Mouse (Mus musculus) mature B cell (primary cell): Measurements from ENCODE around the gene Foxl1.

Source experiments
- in situ Hi-C: fragments of 300-500 bp; cut with MboI; formaldehyde crosslinking; loops from 2 replicates; pipeline ENCODE4 v1.14.3; 2019

The Foxl1 gene

DNA sequence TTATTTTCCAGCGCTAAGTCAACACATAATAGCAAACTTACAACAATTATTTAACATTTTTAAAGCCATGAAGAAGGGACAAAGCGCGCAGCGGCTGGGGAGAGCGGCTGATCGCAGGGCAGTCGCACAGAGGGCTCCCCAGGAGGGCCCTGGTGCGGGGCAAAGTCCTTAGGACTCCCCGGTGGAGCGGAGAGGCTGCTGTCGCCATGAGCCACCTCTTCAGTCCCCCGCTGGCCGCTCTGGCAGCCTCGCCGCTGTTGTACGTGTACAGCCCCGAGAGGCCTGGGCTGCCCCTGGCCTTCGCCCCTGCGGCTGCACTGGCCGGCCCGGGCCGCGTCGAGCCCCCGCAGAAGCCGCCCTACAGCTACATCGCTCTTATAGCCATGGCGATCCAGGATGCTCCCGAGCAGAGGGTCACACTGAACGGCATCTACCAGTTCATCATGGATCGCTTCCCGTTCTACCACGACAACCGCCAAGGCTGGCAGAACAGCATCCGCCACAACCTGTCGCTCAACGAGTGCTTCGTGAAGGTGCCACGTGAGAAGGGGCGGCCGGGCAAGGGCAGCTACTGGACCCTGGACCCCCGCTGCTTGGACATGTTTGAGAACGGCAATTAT is at the start of gene Foxl1:
Foxl1 (plus strand) TSS at position 185 of the 620 bp plus-strand sequence.
- in situ Hi-C loops = no loop called here

DNA sequence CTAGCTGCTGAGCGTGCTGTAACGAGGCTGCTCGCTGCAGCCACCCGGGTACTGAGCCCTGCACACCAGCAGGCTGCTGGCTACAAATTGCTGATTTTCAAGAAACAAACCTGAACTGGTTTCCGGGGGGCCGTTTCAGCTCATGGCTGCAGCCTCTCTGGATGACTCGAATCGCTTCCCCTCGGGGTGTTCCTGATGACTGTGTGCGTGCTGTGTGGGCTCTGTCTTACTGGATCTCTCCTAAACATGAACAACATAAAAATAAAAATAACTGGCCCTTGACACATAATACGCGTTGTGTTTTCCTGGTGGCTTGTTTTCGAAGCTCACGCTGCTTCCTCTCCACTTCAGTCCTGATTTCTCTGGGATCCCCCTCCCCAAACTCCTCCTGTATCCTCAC is 49.0 kb upstream of the Foxl1 start:
- in situ Hi-C loops = loop anchor here (25.0 kb wide), 1 partner anchor 441 kb away; the partner anchor contains the start of gene 1190005I06Rik

- in situ Hi-C loops = loop anchor here (25.0 kb wide), 1 partner anchor 442 kb away; the partner anchor contains the start of gene 1190005I06Rik
Measured at GRCm38 (mm10) chr8:121079201-121079600, 48.5 kb upstream of the Foxl1 start.

GRCm38 (mm10) chr8:121079944-121080343 is 47.8 kb upstream of the Foxl1 start:
- in situ Hi-C loops = loop anchor here (25.0 kb wide), 1 partner anchor 443 kb away; the partner anchor contains the start of gene 1190005I06Rik

- in situ Hi-C loops = loop anchor here (25.0 kb wide), 1 partner anchor 443 kb away; the partner anchor contains the start of gene 1190005I06Rik
Measured at GRCm38 (mm10) chr8:121080361-121081090, 47.2 kb upstream of the Foxl1 start.

DNA sequence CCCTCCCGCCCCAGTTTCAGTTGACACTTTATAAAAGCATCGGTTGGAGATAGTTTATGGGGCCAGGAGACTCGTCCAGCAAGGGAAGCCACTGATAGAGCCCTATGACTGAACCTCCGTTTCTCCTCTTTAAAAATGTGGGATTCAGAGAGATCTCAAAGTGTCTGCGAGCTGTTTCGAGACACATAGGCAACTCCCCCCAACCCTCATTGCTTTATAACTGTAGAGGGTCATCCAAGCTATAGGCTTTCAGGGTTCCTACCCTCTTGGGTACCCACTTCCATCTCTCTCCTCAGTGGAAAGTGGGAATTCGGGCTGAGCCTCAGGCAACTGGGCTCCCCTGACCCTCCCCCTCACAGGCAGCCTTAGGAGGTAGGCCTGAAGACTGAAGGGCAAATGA is 46.3 kb upstream of the Foxl1 start:
- in situ Hi-C loops = loop anchor here (25.0 kb wide), 1 partner anchor 444 kb away; the partner anchor contains the start of gene 1190005I06Rik

GRCm38 (mm10) chr8:121082218-121083092 is 45.3 kb upstream of the Foxl1 start:
- in situ Hi-C loops = loop anchor here (25.0 kb wide), 1 partner anchor 445 kb away; the partner anchor contains the start of gene 1190005I06Rik

GRCm38 (mm10) chr8:121083093-121083935 is 44.4 kb upstream of the Foxl1 start:
- in situ Hi-C loops = loop anchor here (25.0 kb wide), 1 partner anchor 446 kb away; the partner anchor contains the start of gene 1190005I06Rik

DNA sequence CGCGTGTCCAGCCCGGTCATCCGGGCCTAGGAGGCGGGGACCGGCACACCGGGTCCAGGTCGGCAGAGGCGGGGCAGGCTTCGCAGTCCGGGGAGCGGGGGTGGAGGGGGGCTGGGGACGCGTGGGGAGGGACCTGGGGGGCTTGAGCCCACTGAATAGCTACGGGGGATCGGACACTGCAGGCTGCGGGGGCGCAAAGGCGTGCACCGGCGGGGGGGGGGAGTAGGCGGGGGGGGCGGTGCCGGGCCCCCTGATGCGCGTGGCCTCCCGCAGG is 43.9 kb upstream of the Foxl1 start:
- in situ Hi-C loops = loop anchor here (25.0 kb wide), 1 partner anchor 447 kb away; the partner anchor contains the start of gene 1190005I06Rik

- in situ Hi-C loops = loop anchor here (25.0 kb wide), 1 partner anchor 447 kb away; the partner anchor contains the start of gene 1190005I06Rik
Measured at GRCm38 (mm10) chr8:121084210-121084951, 43.4 kb upstream of the Foxl1 start, which contains the start of gene Foxf1. TSS of gene Foxf1 (plus strand) at chr8:121084386.

DNA sequence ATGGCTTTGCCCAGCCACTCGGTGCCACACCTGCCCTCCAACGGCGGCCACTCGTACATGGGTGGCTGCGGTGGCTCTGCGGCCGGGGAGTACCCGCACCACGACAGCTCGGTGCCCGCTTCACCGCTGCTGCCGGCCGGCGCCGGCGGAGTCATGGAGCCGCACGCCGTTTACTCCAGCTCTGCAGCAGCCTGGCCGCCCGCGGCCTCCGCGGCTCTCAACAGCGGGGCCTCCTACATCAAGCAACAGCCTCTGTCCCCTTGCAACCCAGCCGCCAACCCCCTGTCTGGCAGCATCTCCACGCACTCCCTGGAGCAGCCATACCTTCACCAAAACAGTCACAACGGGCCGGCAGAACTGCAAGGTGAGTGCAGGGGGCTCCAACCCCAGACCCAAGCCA is 42.7 kb upstream of the Foxl1 start:
- in situ Hi-C loops = loop anchor here (25.0 kb wide), 1 partner anchor 448 kb away; the partner anchor contains the start of gene 1190005I06Rik

DNA sequence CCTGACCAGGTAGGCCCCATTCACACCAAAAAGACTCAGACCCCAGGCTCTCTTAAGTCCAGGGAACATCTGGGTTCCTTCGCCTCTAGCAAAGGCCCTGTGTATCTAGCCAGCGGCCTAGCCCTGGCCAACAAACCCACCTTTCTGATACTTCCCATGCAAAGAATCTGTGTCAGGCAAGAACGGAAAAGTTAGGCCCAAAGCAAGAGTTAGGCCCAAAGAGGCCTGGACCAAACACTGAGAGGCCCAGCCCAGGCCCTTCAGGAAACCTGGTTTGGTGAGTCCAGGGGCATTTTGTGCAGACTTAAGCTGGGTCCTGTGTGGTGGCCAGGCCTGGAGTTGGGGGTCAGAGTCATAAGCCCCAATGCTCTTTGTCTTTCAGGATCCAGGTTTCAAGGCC is 42.2 kb upstream of the Foxl1 start:
- in situ Hi-C loops = loop anchor here (25.0 kb wide), 1 partner anchor 448 kb away; the partner anchor contains the start of gene 1190005I06Rik

DNA sequence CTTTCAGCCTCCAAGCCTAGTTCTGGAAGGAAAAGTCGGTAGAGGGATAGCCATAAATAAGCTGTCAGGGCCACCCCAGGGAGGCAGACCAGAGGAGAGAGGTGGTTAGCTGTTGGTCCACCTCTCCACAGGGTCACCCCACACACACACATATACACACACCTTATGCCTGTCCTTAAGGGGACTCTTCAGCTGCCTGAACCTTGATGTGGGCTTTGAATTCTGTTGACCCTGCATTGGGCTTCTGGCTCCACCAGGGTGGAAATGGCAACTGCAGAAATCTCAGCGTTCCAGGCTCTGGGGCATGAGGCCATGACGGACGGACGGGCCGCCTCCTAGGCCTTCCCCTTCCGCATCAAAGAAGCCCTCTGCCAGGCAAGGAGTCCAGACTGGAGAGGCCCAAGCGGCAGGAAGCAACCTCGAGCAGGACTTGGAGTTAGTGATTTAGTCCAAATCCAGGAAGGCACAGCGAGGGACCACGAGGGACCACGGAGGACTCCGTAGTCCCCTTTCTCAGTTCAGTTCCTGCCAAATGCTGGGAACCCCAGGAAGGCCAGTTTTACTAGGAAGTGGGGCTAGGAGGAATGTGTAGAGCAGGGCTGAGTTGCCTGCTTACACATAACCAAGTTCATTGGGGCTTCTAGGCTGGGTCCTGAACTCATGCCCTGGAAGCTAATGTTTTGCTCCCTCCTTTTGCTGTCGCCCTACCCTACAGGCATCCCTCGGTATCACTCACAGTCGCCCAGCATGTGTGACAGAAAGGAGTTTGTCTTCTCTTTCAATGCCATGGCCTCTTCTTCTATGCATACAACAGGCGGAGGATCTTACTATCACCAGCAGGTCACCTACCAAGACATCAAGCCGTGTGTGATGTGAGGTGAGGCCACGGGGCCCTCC is 41.5 kb upstream of the Foxl1 start:
- in situ Hi-C loops = loop anchor here (25.0 kb wide), 1 partner anchor 449 kb away; the partner anchor contains the start of gene 1190005I06Rik

DNA sequence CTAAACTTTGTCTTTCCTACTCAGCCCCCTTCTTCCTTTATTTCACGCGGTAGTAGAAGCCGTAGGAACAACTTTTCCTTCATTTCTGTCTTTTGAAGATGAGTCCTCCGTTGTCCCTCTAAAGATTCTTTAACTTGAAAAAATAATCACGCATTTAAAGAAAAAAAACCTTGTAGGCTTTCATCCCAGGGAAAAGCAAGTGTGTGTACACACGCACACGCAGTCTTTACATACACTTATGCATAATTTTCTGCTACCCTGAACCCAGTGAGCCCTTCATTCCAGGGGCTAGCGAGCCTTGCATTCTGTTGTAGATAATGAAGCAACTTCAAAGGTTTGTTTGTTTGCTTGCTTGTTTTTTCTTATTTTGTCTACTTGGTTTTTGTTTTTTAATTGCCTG is 39.5 kb upstream of the Foxl1 start:
- in situ Hi-C loops = loop anchor here (25.0 kb wide), 1 partner anchor 451 kb away; the partner anchor contains the start of gene 1190005I06Rik

GRCm38 (mm10) chr8:121088871-121089630 is 38.7 kb upstream of the Foxl1 start:
- in situ Hi-C loops = loop anchor here (25.0 kb wide), 1 partner anchor 452 kb away; the partner anchor contains the start of gene 1190005I06Rik

- in situ Hi-C loops = loop anchor here (25.0 kb wide), 1 partner anchor 453 kb away; the partner anchor contains the start of gene 1190005I06Rik
Measured at GRCm38 (mm10) chr8:121089631-121090380, 37.9 kb upstream of the Foxl1 start.

DNA sequence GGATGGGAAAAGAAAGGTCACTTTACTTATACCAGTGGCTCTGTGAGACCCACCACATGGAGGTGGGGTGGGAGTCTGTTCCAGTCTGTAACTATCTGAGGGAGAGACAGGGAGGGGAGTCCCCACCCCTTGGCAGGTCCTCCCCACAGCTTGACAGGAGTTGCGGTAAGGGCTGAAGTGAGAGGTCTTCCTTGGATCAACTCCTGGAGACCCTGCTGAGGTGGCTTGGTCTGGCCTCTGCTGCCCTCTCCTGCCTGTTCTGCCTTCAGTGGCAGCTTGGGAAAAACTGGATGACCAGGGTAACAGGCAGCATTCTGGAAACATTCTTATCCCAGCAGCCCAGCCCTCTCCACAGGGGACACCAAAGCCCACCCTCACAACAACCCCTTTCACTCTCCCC is 37.0 kb upstream of the Foxl1 start:
- in situ Hi-C loops = loop anchor here (25.0 kb wide), 1 partner anchor 453 kb away; the partner anchor contains the start of gene 1190005I06Rik
